Mouse (Mus musculus): ENCODE data around the gene Sdk1.

The Sdk1 gene

DNA sequence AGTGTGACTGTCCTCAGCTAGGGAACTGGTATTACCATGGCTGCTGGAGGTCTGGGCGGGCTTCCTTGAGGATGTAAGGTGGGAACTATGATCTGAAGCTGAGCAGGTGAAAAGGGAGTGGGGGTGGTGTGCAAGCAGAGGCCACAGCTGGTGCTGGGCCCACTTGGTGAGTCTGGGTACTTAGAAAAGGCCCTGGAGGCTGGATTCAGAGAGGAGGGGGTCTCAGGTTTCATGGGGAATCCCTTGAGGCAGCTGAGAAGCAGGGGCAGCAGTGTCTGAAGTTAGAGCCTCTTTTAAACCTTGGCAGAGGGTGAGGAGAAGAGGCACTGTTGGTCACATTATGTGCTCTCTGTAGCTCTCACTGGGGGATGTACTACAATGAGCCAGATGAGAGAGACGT is 163.4 kb downstream of the Sdk1 start:
- in situ Hi-C loops (cut with MboI; ENCODE audit: low pct_unique_long_range_greater_than_20kb in 1 of 2, low sequenced_read_pairs in 2 of 2, unreplicated experiment in 1 of 2), result no loop called here

DNA sequence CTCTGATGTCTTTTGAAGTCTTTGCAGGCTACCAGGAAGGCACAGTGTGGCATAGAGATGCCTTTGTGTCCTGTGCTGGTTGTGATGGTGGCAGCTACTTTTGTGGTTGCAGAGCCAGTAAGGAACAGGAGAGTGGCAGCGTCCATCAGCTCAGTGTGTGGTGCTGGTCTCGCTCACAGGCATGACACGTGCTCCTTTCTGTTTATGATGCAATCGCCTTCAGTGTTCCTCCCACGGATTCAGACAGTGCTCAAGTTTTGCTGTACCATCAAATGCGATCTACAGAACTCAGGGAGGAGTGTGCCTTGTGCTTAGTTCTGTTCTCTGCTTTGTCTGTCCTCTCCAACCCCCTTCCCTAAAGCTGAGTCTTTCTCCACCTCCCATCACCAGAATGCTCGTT is 165.6 kb downstream of the Sdk1 start:
- in situ Hi-C loops (cut with MboI; ENCODE audit: low pct_unique_long_range_greater_than_20kb in 1 of 2, low sequenced_read_pairs in 2 of 2, unreplicated experiment in 1 of 2), result no loop called here

DNA sequence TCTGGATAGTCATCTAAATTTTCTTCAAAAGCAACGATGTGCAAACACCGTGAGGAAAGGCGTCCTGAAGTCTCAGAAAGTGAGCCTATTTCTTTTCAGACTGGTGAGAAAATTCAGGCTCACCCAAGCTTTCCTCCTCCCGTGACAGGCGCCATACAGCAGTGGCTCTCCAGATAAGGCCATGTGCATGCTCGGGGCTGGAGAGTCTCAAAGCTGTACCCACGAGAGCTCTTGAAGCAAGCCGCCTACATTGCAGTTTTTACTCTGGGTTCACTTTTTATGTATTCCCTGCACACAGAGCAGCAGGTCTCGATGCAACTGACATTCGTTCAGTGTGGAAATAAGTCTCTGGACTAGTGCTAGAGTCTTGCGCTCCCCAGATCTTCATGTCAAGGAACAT is 171.7 kb downstream of the Sdk1 start:
- in situ Hi-C loops (cut with MboI; ENCODE audit: low pct_unique_long_range_greater_than_20kb in 1 of 2, low sequenced_read_pairs in 2 of 2, unreplicated experiment in 1 of 2), result no loop called here

DNA sequence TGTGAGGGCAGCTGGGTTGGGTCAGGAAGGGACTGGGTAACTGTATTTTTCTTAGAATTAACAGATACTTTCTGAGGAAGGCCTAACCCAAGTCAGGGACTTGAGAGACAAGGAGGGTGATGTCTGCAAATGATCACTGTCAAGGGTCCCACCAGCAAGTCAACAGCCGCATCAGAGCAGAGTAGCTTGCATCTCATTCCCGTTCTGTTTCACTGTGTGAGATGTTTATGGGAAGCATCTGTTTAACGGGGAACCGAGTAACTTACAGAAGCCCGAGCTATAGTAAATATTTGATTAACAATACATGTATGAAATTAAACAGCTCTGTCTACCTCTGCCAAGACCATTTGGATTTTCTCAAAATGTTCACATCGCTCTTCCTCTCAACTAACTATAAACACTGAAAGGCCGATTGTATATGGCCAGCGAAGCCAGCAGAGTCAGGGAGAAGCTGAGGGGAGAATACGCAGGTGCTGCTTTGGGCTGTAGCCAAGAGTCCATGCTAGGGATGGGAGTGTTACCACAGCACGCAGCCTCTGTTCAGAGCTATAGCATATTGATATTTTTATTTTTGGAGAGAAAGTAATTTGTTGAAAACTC is 174.5 kb downstream of the Sdk1 start:
- in situ Hi-C loops (cut with MboI; ENCODE audit: low pct_unique_long_range_greater_than_20kb in 1 of 2, low sequenced_read_pairs in 2 of 2, unreplicated experiment in 1 of 2), result no loop called here

DNA sequence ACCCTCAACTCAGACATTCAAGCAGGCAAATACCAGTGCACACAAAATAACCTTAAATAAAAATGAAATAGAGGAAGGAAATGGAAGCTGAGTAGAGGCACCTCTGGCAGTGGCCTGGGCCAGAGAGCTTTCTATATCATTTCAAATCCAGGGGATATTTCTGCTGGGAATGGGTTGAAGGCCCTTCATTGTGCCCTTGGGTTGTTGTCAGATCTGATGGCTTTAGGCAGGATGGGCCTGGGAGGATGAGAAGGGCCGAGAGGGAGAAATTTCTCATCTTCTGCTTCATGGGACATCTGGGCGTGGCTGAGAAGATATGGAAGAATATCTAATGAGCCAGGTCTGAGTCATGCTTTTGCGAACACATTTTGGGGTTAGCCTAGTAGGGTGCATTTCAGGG is 186.8 kb downstream of the Sdk1 start:
- in situ Hi-C loops (cut with MboI; ENCODE audit: low pct_unique_long_range_greater_than_20kb in 1 of 2, low sequenced_read_pairs in 2 of 2, unreplicated experiment in 1 of 2), result no loop called here

DNA sequence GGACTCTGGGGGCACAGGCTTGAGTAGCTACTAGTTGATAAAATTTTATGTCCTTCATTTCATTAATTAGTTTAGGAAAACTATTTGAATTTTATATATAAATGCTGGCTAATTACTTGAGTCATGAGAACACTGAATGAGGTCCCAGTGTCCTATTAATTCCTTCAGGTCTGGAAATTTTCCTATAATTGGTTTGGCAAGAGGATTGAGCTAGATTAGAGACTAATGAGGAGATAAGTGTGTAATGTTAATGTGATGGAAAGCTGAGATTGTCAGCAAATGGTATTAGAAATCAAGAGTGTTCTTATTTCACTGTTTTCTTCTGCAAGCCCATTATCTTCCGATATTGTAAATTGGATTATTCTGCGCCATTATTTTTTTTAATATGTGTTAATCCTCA is 192.0 kb downstream of the Sdk1 start:
- in situ Hi-C loops (cut with MboI; ENCODE audit: low pct_unique_long_range_greater_than_20kb in 1 of 2, low sequenced_read_pairs in 2 of 2, unreplicated experiment in 1 of 2), result no loop called here

DNA sequence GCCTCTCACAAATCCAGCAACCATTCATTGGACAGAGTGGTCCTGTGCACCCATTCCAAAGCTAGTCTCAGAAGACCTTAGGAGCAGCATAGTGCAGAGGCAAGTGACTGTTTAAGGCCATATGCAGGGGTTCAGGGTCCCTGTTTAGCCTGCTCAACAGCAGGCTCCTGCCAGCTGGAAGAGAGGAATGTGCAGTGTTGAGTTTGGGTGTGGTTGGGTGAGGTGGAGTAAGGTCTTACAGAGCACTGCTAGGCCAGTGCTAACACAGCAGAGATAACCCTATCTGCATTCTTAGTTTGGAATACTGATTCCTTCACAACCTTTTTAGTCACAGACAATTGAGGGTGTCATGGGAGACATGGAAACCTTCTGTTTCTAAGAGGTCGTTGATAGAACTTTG is 206.0 kb downstream of the Sdk1 start:
- in situ Hi-C loops (cut with MboI; ENCODE audit: low pct_unique_long_range_greater_than_20kb in 1 of 2, low sequenced_read_pairs in 2 of 2, unreplicated experiment in 1 of 2), result no loop called here

DNA sequence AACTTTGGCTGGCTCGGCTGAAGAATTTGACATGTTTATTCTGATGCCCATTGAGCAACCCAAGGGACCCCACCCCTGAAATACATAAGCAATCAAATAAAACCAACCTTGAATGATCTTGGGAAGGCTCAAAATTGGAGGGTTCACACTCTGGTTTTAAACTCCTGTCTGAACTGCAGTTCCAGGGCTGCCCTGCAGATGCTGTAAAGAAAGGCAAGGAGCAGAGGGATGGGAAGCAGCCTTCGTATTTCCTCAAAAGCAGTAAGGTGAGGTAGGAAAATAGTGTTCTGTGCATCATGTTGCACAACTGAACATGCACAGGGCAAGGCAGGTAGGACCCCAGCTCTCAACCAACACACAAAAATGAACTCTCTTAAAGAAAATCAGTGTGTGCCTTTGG is 222.1 kb downstream of the Sdk1 start:
- in situ Hi-C loops (cut with MboI; ENCODE audit: low pct_unique_long_range_greater_than_20kb in 1 of 2, low sequenced_read_pairs in 2 of 2, unreplicated experiment in 1 of 2), result no loop called here

DNA sequence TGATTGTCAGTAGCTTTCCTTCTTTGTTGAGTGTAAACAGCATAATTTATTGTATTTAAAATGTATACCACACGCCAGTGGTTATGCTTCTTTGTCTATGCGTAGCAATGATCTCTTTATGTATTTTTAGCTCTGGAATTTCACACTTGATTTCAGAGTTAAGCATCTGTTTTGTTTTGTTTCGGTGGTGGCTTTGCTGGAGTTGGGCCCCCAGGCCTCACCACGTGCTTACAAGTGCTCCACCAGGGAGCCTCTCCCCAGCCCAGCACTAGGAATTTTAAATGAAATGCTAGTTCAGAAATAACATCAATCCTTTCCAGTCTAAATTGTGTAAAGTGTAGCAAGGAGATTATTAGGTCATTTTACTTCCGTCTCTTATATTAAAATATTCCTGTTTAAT is 227.5 kb downstream of the Sdk1 start:
- in situ Hi-C loops (cut with MboI; ENCODE audit: low pct_unique_long_range_greater_than_20kb in 1 of 2, low sequenced_read_pairs in 2 of 2, unreplicated experiment in 1 of 2), result no loop called here

DNA sequence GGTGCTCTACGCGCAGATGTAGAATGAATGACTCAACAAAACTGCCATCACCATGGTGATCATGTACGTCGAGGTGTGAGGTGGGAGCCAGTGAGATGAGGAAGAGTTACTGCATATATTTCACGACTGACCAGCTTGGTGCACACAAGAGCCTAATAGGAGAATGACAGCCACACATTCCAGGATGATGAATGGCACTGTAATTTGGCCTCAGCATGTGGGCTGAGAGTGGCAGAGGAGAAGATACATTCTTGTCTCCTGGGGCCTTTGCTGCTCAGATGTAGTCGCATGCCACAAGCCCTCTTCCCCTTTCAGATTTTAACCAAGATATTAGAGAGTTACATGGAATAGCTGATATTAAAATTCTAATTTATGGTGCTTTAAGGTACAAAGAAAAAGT is 264.0 kb downstream of the Sdk1 start:
- in situ Hi-C loops (cut with MboI; ENCODE audit: low pct_unique_long_range_greater_than_20kb in 1 of 2, low sequenced_read_pairs in 2 of 2, unreplicated experiment in 1 of 2), result no loop called here

DNA sequence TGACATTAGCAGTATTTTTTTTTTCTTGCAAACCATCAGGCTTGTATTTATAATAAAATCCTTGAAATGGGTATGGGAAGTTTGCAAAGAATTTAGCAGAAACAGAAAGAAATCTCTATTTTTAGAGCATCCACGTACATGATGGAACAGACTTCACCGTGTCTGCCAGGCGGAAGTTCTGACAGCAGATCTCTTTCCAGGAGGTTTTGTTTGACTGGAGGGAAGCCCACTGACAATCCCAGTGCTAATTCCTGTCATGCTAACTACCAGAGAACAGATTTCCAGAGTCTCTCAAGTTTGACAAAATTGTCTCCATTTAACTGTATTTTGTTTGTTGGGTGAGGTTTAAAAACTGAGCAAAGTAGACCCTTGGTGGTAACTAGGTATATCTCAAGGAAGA is 265.1 kb downstream of the Sdk1 start:
- in situ Hi-C loops (cut with MboI; ENCODE audit: low pct_unique_long_range_greater_than_20kb in 1 of 2, low sequenced_read_pairs in 2 of 2, unreplicated experiment in 1 of 2), result no loop called here

DNA sequence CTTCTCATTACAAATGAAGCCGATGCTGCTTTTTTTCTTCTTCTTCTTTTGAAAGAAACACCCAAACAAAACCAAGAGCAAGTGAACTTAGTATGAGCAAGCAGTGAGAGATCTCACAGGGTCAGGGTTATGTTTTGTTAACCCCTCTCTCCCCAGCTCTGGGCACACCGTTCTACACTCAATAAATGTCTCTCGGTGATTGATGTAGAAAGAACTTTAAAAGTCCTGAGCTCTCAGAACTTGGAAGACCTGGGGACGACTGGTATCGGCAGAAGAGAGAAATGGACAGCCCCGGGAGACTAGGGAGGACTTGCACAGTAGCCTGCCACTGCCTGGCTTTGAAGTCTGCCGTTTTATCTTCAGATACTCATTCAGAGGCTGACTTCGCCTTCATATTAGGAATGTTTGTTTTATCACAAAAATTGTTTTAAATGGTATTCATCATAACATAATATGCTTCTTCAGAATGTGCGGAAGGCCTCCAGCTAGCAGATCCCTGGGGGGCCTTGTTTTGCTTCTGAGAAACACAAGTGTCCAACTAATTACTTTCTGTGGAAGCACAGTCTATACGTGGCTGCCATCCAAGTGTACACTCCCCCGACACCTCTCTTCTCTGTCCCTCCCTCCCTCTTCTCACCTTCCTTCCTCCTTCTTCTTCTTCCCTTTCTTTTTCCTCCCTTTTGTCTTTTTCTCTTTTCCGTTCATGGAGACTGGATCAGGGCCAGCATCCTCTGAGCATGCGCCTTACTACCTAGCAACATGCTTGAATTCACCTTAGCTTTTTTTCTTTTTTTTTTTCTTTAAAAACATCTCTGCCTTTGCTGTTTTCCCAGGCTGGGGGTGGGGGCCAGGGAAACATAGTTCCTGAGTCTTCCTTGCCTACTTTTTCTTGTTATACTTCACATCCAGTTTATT is 283.8 kb downstream of the Sdk1 start:
- in situ Hi-C loops (cut with MboI; ENCODE audit: low pct_unique_long_range_greater_than_20kb in 1 of 2, low sequenced_read_pairs in 2 of 2, unreplicated experiment in 1 of 2), result no loop called here

DNA sequence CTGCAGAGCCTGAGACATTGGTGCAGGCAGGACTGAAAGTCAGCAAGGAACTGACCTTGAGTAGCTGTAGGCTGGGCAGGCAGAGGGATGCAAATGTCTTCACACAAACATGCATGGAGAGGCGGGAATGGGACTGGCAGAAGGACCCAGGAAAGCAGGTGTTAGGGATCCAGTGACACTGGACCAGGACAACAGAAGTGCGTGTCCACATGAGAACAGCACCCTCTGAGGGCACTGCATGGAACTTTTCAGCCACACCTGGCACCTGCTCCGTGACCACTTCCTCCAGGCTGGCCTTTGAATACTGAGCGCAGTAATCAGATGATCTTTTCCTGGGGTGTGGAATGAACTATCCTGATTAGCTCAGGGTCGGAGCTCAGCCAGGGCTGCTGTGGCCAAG is 298.9 kb downstream of the Sdk1 start:
- in situ Hi-C loops (cut with MboI; ENCODE audit: low pct_unique_long_range_greater_than_20kb in 1 of 2, low sequenced_read_pairs in 2 of 2, unreplicated experiment in 1 of 2), result no loop called here

DNA sequence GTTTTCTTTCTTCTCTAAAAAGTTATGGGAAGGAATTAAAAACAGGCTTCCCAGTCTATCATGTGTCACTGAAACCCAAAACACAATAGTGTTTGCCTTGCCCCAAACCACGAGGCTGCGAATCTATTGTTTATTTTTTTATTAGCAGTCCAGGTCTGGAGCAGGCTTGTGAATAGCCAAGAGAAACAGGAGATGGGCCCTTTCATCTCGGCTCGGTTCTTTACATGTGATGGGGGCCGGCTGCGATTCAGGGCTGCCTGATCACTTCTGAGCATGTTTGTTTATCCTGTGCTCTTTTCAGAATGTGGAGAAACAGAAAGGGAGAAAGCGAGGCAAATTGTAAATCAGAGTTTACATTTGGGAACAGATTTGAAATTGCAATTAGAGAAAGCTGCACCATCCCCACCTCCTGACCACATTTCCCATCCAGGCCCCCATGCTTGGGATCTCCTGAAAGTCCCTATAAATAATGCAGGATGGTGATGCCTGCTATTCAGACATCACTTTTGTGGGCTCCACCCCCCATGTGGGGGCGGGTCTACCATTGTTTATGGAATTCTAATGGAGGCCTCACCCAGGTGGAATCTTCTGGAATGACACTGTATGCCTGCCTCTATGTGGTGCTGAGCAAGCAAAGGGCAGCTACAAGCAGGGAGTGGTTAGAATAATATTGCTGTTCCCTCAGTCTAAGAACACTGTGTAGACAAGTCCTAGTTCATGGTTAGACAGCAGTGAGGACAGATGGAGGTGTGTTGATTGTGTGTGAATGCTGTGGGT is 301.8 kb downstream of the Sdk1 start:
- in situ Hi-C loops (cut with MboI; ENCODE audit: low pct_unique_long_range_greater_than_20kb in 1 of 2, low sequenced_read_pairs in 2 of 2, unreplicated experiment in 1 of 2), result no loop called here

DNA sequence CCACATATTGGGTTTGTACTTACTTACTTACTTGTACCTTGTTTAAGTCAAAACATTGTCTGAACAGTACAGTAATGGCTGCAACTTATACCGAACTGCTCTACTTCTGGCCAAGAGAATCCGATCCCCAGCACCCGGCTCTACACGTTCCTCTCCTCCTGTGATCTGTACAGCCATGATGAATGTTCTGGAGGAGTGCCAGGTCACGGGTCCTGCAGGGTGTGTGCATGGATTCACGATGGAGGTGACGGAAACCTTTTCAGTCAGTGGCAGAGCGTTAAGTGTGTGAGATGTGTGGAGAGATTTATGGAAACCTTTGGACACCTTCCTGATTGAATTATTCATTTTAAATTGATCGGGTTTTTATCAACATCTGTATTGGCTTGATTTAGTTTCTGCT is 312.2 kb downstream of the Sdk1 start:
- in situ Hi-C loops (cut with MboI; ENCODE audit: low pct_unique_long_range_greater_than_20kb in 1 of 2, low sequenced_read_pairs in 2 of 2, unreplicated experiment in 1 of 2), result no loop called here

DNA sequence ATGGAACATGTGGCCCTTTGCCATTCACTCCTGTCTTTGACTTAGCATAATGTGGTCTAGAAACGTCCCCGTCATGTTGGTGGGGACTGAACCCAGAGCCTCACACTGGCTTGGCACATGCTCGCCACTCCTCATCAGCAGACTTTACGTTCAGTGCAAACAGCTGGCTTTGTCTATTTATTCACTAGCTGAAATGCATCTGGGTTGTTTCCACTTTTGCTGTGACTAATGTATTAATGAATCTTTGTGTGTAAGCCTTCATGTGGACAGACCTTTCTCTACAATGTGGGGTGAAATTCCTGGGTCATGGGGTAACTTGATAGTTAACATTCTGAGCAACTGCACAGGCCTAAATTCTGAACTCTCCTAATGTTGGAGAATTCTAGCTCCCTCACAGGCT is 317.4 kb downstream of the Sdk1 start:
- in situ Hi-C loops (cut with MboI; ENCODE audit: low pct_unique_long_range_greater_than_20kb in 1 of 2, low sequenced_read_pairs in 2 of 2, unreplicated experiment in 1 of 2), result no loop called here

DNA sequence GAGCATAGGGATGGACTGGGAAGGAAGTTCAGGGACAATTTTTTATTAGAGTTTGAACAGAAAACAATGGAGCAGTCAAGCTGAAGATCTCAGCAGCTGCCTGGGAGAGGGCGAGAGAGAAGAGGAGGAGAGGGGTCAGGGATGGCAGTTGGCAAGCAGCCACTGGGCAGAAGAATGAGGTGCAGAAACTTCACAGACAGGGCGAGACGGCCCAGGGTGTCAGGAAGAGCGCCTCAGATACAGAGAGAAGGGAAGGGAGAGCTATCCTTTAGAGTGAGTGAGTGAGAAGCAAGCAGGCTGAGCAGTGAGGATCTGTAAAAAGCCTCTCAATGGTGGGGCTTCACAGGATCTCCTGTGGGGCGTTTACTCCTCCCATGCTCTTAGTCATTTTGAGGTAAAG is 319.0 kb downstream of the Sdk1 start:
- in situ Hi-C loops (cut with MboI; ENCODE audit: low pct_unique_long_range_greater_than_20kb in 1 of 2, low sequenced_read_pairs in 2 of 2, unreplicated experiment in 1 of 2), result no loop called here

DNA sequence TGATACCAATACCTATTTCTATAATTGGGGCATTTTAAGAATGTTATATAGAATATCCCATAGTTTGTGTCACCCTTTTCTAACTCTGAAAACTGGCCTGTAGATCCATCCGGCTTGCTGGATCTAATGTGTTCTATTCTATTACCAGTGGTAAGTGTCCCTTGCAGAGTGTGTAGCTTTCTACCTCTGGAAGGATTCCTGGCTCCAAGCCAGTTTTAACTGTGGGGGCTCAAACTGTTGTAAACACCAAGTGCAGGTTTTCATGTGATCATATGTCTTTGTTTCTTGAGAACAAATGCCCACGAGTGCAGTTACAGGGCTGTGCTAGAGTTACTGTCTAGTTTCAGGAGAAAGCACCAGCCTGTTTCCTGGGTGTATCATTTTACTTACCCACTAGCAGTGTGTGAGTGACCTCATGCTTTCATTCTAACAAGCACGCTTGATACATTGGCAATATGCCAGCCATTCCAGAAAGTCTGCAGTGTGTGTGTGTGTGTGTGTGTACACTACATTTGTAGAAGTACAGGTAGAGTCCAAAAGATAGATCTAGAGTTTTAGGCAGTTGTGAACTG is 320.8 kb downstream of the Sdk1 start:
- in situ Hi-C loops (cut with MboI; ENCODE audit: low pct_unique_long_range_greater_than_20kb in 1 of 2, low sequenced_read_pairs in 2 of 2, unreplicated experiment in 1 of 2), result no loop called here

DNA sequence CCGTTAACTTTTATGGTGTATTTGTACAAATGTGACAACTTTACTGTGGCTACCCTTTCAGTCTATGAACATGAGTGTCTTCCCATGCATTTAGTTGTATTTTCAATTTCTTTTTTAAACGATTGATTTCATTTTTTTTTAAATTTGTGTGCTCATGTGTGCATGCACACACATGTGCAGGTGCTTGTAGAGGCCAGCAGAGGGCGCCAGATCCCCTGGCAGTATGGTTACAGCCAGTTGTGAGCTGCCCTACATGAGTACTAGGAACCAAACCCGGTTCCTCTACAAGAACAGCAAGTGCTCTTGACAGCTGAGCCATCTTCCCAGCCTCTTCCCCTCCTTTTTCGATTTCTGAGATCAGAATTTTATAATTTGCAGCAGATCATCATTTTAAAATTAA is 322.9 kb downstream of the Sdk1 start:
- in situ Hi-C loops (cut with MboI; ENCODE audit: low pct_unique_long_range_greater_than_20kb in 1 of 2, low sequenced_read_pairs in 2 of 2, unreplicated experiment in 1 of 2), result no loop called here
